Mouse (Mus musculus) cerebellum, adult 2 months (tissue): ENCODE measurements around the gene Adcy1.

ENCODE experiments used
- CTCF ChIP-seq: fragments of 200-500 bp; IDR thresholded peaks from 2 replicates; pipeline ENCODE4 v1.5.1; 2011; ENCODE audit warnings: low read depth, mild to moderate bottlenecking, control low read depth, low read length, moderate library complexity, borderline replicate concordance; ENCODE audit not compliant: insufficient read depth
- POLR2A ChIP-seq: fragments of 200-500 bp; IDR thresholded peaks from 2 replicates; pipeline ENCODE4 v1.6.1; 2011; ENCODE audit warnings: low read length, control low read depth, borderline replicate concordance; ENCODE audit not compliant: insufficient read depth

- peak; percentile 67 for TF ChIP-seq POLR2A
- TF ChIP-seq CTCF, result no peak
Observed at GRCm38 (mm10) chr11:7064484-7065185, 1.3 kb downstream of the Adcy1 start.
